Mouse (Mus musculus) forebrain, postnatal 0 days (tissue): ENCODE results near the gene Fam120a. TPM values are rescaled to one million over a fixed set of nuclear protein-coding genes. Genes with fewer than 3 reads are reported as not detected.

Source experiments
- ATAC-seq: fragments of 200-750 bp; cut with Nextera tagmentation; 2 replicates; pipeline ENCODE4 v1.8.0; 2017; ENCODE audit warnings: mild to moderate bottlenecking, moderate library complexity
- DNase-seq: peaks from one replicate; pipeline ENCODE4 v3.0.0-alpha.2; 2015
- H3K27ac ChIP-seq: fragments of 300-500 bp; sonication (generic); 2 replicates; pipeline ENCODE4 v1.5.1; 2014; ENCODE audit warnings: low read depth, mild to moderate bottlenecking, antibody characterized with exemption, low read length, moderate library complexity, mixed read lengths
- H3K27me3 ChIP-seq: fragments of 300-500 bp; sonication (generic); 2 replicates; pipeline ENCODE4 v1.6.1; 2014; ENCODE audit warnings: mild to moderate bottlenecking, low read length, mixed read lengths; ENCODE audit not compliant: insufficient read depth
- H3K36me3 ChIP-seq: fragments of 300-500 bp; sonication (generic); 2 replicates; pipeline ENCODE4 v1.6.1; 2014; ENCODE audit warnings: mild to moderate bottlenecking, moderate library complexity; ENCODE audit not compliant: insufficient read depth
- H3K4me1 ChIP-seq: fragments of 300-500 bp; sonication (generic); 2 replicates; pipeline ENCODE4 v1.6.1; 2014; ENCODE audit warnings: antibody characterized with exemption; ENCODE audit not compliant: insufficient read depth
- H3K4me2 ChIP-seq: fragments of 300-500 bp; sonication (generic); 2 replicates; pipeline ENCODE4 v1.6.1; 2014; ENCODE audit warnings: low read depth, mild to moderate bottlenecking, moderate library complexity
- H3K4me3 ChIP-seq: fragments of 300-500 bp; sonication (generic); 2 replicates; pipeline ENCODE4 v1.5.1; 2014; ENCODE audit warnings: low read depth, low read length, mixed read lengths
- H3K9ac ChIP-seq: fragments of 300-500 bp; sonication (generic); 2 replicates; pipeline ENCODE4 v1.6.1; 2014; ENCODE audit warnings: mild to moderate bottlenecking
- H3K9me3 ChIP-seq: fragments of 300-500 bp; sonication (generic); 2 replicates; pipeline ENCODE4 v1.6.1; 2016; ENCODE audit warnings: low read length
- CTCF ChIP-seq: sonication (generic); IDR thresholded peaks from 2 replicates; pipeline ENCODE4 v1.5.1; 2016; ENCODE audit warnings: antibody characterized with exemption, control low read depth, low read depth
- WGBS: fragments of 180-500 bp; shearing (Covaris S2); extraction: QIAGEN DNeasy Blood & Tissue Kit; methylation state at CpG from one replicate; pipeline ENCODE4 v1.1.7; 2014; 5-methylcytosine and 5-hydroxymethylcytosine counted together
- polyA plus RNA-seq: library from polyadenylated mRNA; unstranded; fragments of >200 nt; fragmentation: Nextera tagmentation; extraction: Ambion mirVana; gene quantifications from 2 replicates; pipeline ENCODE4 v1.2.1, GENCODE M21; 2015
- total RNA-seq: library from RNA; depleted of rRNA; stranded (reverse); fragments of >200 nt; gene quantifications from 2 replicates; pipeline ENCODE4 v1.2.3, GENCODE M21; 2014

The Fam120a gene
- total and polyA plus RNA-seq, 2 experiments from 2014 or later: 9.5 to 59.0 TPM

DNA sequence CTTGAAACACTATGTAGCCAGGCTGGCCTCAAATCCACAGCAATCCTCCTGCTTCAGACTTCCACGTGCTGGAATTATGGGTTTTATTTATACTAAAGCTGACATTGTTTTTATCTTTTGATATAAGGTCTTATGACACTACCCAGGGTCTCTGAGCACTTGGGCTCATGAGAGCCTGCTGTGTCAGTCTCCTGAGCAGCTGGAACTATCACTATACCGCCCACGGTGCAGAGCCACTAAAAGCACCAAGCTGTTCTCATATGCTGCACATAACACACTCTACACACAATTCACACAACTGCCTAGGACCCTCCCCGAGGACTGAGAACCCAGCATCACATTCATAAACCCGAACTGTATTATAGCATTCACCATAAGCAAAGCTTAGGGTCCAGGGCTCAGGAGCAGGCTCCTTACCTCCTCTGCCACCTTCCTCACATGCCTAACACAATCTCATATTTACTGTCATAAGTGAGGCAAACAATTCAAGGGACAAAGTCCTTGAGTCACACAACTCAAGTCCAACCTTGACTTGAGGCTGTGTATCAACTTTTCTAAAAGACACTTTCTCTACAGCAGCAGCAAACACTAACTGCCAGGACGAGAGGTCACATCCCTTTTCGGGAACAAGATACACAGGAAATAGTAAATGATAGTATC lies 47.9 kb downstream of the Fam120a start:
- no peak for ATAC-seq
- Histone ChIP-seq H3K27ac (no peak overlapping the region), H3K4me3 (no peak overlapping the region), H3K4me1 (no peaks in the 10 kb centered on the region), H3K4me2 (no peak overlapping the region), H3K27me3 (no peaks in the 10 kb centered on the region), H3K9ac (no peak overlapping the region), H3K36me3 (peaks cover 28% of the 10 kb centered on the region), H3K9me3 (no peaks in the 10 kb centered on the region)
- no peak for DNase-seq
- 88% methylated on average over 7 of the region's 7 CpGs for WGBS
- TF ChIP-seq CTCF: no peak

DNA sequence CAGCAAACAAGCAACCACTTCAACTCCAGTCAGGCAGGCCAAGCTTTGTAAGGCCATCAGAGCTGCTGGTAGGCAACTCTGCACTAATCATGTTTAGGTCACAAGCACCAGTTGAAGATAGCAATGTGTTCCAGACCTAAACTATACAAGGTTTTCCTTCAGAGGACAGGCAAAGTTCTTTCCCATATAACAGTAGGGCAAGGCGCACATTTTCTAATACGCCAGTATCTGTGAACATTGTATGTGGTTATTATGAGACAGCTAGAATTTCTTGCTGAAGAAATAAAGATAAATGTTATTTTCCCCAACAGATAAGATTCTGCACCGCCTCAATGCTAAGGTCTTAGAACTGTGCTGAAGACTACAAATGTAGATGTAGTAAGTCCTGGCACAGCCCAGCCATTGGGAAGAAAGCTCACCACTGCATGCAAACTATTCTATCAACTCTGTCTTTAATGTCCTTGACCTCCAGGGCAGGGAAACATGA lies 50.7 kb downstream of the Fam120a start:
- DNase-seq: no peak
- 97% methylated on average over 3 of the region's 3 CpGs for WGBS
- Histone ChIP-seq H3K4me1 (no peaks in the 10 kb centered on the region), H3K4me2 (no peak overlapping the region), H3K27me3 (no peaks in the 10 kb centered on the region), H3K27ac (no peak overlapping the region), H3K4me3 (no peak overlapping the region), H3K9me3 (no peaks in the 10 kb centered on the region), H3K9ac (no peak overlapping the region), H3K36me3 (peaks cover 39% of the 10 kb centered on the region)
- ATAC-seq: no peak
- TF ChIP-seq CTCF: no peak

- H3K36me3 ChIP-seq: peaks cover 27% of the 10 kb centered on the region
- no peak overlapping the region for H3K27ac ChIP-seq
- no peak overlapping the region for H3K4me2 ChIP-seq
- ATAC-seq: no peak
- H3K9me3 ChIP-seq: no peaks in the 10 kb centered on the region
- peak; percentile 32 for DNase-seq
- H3K4me3 ChIP-seq: no peak overlapping the region
- H3K4me1 ChIP-seq: no peaks in the 10 kb centered on the region
- TF ChIP-seq CTCF: no peak
- H3K9ac ChIP-seq: no peak overlapping the region
- 30% methylated on average over 1 of the region's 1 CpGs for WGBS
- no peaks in the 10 kb centered on the region for H3K27me3 ChIP-seq
Observed at GRCm38 (mm10) chr13:48913680-48914079, 54.1 kb downstream of the Fam120a start.

DNA sequence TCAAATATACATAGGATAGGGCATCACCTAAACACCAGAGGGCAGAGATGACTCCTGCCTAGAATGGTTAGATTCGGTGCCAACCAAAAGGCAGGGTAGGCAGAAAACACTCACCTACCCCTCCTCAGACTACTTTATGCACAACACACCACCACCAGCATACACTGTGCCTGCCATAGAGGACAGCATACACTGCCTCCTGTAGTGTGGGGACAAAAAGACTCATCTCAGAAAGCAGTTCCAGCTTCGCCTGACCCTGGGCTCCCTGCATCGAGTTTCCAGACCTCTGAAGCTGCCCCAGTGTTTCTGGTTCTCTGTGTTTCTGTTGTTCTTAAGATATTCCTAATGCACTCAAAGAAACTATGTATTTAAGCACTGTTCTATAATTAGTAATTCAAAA lies 54.7 kb downstream of the Fam120a start:
- no peak for DNase-seq
- no peak for ATAC-seq
- Histone ChIP-seq H3K9ac (no peak overlapping the region), H3K9me3 (no peaks in the 10 kb centered on the region), H3K4me3 (no peak overlapping the region), H3K4me1 (no peaks in the 10 kb centered on the region), H3K27me3 (no peaks in the 10 kb centered on the region), H3K36me3 (peaks cover 32% of the 10 kb centered on the region), H3K27ac (no peak overlapping the region), H3K4me2 (no peak overlapping the region)
- no peak for TF ChIP-seq CTCF
- 86% methylated on average over 3 of the region's 3 CpGs for WGBS

DNA sequence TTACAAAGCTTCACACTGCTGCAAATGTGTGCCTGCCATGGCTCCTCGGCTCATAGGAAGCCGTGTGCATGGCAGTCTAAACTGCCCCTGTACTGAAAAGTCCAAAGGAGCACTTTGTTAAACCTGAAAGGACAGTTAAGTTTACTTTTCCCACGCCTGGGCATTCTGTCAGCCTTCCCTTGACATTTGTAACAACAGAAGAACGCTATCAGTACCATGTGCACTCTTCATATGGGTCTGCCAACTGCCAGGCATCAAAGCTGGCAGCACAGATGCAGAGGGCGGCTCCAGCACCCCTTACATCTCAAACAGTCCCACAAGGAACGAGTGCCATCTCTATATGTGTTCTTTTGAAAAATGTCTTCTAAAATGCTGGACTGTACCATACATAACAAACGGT lies 56.4 kb downstream of the Fam120a start:
- WGBS: 67% methylated on average over 7 of the region's 7 CpGs
- H3K4me1 ChIP-seq: no peaks in the 10 kb centered on the region
- no peak for DNase-seq
- ATAC-seq: no peak
- peaks cover 40% of the 10 kb centered on the region for H3K36me3 ChIP-seq
- no peak for TF ChIP-seq CTCF
- H3K9me3 ChIP-seq: no peaks in the 10 kb centered on the region
- H3K27ac ChIP-seq: no peak overlapping the region
- no peak overlapping the region for H3K9ac ChIP-seq
- no peak overlapping the region for H3K4me2 ChIP-seq
- H3K27me3 ChIP-seq: no peaks in the 10 kb centered on the region
- no peak overlapping the region for H3K4me3 ChIP-seq

- Histone ChIP-seq H3K4me1 (no peaks in the 10 kb centered on the region), H3K9me3 (no peaks in the 10 kb centered on the region), H3K4me3 (no peak overlapping the region), H3K36me3 (peaks cover 42% of the 10 kb centered on the region), H3K4me2 (no peak overlapping the region), H3K27ac (no peak overlapping the region), H3K9ac (no peak overlapping the region), H3K27me3 (no peaks in the 10 kb centered on the region)
- ATAC-seq (no peak), DNase-seq (no peak)
- WGBS: 95% methylated on average over 2 of the region's 2 CpGs
- no peak for TF ChIP-seq CTCF
Observed at GRCm38 (mm10) chr13:48905458-48905857, 62.4 kb downstream of the Fam120a start.

DNA sequence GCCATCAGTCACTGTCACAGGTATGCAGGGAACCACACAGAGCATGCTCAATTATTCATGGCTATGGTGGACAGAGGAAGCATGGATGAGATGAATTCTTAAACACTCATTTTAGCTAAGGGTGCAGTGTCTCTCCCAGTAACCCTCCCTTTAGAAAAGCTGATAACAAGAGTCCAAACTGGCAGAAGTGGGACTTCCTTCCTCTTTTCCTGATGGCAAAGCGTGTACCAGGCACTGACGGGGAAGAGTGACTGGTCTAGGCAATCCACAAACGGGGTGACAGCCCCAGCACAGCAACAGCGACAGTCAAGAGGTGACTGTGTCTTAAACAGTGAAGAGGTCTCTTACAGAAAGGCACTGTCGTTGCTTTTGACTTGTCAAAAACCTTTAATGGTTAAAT lies 72.4 kb downstream of the Fam120a start:
- no peak overlapping the region for H3K27ac ChIP-seq

More for the DNA sequence above, 72.4 kb downstream of the Fam120a start:
- WGBS: 85% methylated on average over 5 of the region's 5 CpGs
- TF ChIP-seq CTCF: no peak
- Histone ChIP-seq H3K9me3 (no peaks in the 10 kb centered on the region), H3K4me2 (no peak overlapping the region), H3K4me1 (no peaks in the 10 kb centered on the region), H3K27me3 (no peaks in the 10 kb centered on the region), H3K4me3 (no peak overlapping the region), H3K36me3 (peaks cover 50% of the 10 kb centered on the region), H3K9ac (no peak overlapping the region)
- ATAC-seq: no peak
- no peak for DNase-seq
